Mouse (Mus musculus): ENCODE data around the gene Ephx1.
A peak's percentile ranks its signal among the peaks of the same experiment; 100 is the strongest.
"Not testable (repeated sequence)": the region's sequence is repeated elsewhere in the genome, so short reads cannot be mapped to it uniquely, and the experiment has no call there.

Ephx1 gene

DNA sequence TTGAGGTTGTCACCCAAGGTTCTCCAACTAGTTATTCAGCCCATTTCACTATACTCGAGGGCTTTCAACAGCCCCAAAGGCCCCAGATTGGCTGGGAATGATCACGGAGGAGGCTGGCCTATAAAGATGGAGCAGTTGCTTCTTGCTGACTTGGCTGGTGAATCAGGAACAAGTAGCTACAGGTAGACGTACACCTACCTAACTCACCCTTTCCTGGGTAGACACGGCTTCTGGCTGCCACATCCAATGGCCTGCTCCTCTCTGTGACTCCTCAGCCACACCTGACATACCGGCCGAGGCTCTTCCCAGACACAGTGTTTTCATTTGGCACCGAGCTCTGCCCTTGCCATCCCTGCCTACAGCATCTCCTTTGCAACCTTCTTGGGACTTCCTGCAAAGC is 53.4 kb downstream of the Ephx1 start:
- no peak for DNase-seq

DNA sequence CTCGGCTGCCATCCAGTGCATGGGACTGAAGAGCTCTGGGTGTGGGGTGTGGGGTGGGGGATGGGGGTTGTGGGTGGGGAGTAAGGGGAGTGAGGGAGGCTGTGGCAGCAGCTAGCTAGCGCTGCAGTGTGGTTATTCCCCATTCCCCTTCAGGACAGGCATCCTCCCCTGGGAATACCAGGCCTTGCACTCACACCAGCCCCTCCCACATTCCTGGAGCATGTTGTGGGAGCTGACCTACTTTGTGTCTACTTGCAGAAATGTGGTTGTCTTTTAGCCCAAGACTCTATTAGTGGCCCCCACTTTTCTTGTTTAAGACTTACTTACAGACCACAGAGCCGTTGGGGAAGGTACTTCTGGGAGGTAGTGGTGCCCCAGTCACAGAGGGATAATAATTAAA is 54.2 kb downstream of the Ephx1 start:
- peak; percentile 70 for DNase-seq

DNA sequence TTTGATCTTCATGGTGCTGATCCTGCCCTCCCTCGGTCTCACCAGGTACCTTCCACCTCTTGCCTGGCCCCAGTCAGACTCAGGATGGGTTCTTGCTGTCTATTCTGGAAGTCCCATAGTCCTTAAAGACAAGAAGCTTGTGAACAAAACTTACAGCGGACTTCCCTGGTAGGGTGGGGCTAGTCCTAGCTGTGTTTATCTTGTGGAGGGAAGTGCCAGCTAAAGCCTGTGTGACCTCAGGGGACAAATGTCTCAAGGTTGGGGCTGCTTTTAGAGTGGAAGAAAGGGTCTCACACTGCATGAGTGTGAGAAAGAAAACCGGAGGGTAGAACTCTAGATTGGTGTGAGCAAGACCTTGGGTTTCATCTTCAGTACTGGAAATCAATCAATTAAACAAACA is 54.9 kb downstream of the Ephx1 start:
- no peak for DNase-seq

DNA sequence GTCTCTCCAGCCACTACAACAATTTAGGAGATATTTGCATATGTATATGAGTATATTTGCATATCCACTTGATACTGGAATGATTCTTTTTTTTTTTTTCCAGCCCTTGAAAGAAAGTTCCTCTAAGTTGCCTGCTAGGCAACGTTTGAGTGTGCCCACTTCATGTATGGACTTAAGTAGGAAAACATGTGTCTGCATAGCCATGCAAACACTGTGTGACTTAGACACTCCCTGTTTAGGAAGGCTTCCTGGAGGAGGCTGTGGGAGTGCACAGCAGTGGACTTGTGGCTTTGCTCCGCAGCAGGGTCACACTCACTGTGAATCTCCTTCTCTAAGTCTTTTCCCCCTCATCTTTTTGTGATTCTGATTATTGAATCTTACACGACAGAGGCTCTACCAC is 61.9 kb downstream of the Ephx1 start:
- DNase-seq = no peak

DNA sequence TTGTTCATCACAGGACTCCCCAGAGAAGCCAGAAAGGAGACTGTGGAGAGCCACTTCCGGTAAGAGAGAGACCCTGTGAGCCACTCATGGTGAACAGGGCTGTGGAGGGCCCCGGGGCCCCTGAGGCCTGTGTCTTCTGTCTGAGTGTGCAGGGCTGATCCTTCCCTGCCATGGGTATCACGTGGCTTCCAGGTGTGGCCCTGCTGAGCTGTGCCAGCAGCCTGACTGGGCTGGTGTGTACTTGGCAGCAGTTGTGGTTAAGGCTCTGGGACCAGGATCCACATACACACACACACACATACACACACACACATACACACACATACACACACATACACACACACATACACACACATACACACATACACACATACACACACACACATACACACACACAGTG is 62.7 kb downstream of the Ephx1 start:
- no peak for DNase-seq

DNA sequence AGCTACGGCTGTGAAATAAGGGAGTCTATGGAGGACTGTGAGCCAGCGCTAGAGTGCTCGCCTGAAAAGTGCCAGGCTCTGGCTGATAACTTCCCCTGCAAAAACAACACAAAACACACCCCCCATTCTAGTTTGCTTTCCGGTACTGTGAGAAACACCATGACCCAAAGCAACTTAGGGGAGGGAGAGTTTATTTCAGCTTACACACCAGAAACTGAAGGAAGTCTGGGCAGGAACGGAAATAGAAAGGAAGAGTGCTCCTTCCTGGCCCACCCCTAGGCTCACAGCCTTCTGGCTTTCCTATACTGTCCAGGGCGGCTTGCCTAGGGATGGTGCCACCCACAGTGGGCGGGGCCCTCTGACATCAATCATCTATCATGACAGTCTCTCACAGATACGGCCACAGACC is 63.7 kb downstream of the Ephx1 start:
- DNase-seq = peak; percentile 76

DNA sequence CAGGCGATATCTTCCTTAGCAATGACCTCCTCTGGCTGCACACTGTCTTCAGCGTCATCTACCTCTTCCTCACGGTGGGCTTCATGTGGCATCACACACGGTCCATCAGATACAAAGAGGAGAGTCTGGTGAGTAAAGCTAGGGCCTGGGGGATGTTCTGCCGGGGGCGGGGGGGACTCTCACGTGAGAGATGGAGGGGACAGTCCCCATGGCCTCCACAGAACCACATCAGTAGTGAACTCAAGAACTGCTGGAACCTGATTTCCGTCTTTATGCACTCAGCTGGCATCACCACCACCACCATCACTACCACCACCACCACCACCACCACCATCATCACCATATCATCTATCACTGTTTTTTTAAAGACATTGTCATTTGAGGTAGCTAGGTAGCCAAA is 64.3 kb downstream of the Ephx1 start:
- no peak for DNase-seq

DNA sequence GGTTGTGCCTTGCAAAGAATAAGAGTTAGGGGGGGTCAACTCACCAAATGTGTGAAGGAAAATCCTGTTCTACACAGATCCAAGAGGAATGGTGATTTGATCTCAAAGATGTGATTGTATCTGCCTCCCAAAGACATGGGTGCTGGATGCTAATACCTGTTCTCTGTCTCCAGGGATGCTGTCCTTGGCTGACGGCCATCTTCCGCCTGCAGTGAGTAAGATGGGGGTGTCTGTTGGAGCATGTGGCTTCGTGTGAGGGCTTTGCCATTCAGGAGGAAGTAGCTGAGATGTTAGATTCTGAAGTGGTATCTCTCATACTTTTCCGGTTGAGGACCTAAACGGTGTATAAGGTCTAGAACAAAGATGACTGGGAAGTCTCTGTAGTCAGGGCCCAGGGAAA is 67.9 kb downstream of the Ephx1 start:
- no peak for DNase-seq

DNA sequence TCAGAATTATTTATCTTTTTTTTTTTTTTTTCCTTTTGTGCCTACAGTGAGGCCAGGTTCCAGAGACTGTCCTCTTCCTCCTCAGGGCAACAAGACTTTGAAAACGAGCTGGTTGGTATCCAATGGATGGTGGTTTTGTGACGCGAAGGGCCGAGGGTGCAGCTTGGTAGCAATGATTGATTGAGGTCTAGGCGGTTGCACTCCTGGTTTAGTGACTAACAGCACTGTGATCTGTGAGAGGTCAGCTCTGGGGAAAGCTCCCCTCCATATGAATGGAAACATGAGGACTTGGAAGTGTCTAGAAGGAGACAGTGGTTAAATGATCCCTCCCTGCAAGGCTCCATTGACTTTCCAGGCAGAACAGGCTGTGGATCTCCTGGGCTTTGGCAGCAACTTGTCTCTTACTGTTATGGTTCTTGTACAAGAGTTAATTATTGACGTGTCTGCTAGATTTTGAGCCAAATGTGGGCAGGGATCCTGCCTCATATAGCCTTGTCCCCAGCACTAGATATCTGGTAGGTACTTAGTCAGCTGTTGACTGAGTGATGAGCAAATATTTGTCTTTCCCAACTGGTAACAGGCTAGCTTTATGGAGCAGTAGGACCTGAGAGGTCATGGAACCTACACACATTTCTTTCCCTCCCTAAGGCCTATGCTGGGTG is 68.5 kb downstream of the Ephx1 start:
- no peak for DNase-seq

DNA sequence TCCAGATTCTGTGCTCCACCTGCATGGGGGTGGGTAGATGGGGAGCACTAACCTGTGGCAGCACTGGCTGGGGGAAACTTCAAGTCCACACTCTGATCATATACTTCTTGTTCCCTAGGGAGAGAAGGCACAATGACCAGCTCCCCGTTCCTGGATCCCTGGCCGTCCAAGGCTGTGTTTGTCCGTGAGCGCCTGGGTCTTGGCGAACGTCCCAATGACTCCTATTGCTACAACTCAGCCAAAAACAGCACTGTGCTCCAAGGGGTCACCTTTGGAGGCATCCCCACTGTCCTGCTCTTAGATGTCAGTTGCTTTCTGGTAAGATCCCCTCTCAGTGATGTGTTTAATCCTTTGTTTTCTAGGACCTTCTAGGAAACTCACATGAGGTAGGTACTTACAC is 74.3 kb downstream of the Ephx1 start:
- DNase-seq = peak; percentile 38

DNA sequence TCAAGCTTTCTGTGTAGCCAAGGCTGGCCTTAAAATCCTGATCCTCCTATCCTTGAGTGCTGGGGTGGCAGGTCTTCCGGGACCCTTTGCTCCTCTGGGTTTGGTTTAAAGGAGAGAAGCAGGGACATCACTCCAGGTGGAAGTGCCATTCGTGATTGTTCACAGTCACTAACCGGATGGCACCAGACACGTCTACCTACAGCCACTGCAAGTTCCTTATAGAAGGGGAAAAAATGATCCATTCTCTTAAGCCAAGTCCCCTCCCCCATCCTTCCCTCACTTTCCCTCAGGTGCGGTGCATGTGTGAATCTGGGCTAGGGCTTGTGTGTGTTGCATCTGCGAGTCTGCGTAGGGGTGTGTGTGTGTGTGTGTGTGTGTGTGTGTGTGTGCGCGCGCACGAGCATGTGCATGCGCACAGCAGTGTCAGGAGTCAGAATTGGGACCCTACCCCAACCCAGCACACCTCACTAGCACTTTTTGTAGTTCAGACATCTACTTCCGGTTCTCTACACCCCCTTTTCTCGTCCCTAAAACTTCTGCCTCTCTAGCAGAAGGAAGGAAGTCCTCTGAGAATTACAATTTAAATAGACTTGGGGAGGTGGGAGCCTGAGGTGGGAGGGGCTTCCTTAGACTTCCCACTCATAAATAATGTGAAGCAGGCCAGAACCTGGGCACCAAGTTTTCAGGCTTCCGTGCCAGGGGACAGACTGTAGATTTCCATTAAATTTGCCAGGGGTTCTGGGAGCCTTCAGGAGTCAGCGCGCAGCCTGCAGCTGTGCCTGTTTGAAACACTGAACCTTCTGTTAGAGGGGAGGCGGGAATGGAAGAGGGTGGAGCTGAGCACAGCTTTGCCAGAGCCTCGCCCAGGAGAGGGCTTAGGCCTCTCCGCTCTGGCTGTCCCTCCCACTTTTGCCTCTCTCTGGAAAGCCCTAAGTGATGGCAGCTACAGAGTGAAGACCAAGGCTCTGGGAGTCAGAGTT is 75.4 kb downstream of the Ephx1 start:
- DNase-seq = peak; percentile 71

DNA sequence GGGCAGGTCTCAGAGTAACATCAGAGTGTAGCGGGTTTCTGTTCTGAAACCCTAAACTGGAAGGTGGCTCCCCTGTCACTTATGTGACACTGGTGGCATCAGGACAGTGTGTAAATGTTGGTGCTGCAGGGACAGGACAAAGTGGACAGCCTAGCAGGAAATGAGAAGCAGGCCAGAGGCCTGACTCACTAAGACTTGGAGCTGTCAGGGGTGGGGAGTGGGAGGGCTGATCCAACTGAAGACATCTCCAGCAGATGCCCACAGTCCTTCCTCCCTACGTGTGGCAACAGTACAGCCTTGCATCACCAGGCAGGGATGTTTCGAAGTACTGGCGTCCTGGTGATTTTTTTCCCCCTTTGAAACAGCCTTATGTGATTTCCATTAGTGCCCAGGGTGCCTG is 76.2 kb downstream of the Ephx1 start:
- peak; percentile 21 for DNase-seq

DNA sequence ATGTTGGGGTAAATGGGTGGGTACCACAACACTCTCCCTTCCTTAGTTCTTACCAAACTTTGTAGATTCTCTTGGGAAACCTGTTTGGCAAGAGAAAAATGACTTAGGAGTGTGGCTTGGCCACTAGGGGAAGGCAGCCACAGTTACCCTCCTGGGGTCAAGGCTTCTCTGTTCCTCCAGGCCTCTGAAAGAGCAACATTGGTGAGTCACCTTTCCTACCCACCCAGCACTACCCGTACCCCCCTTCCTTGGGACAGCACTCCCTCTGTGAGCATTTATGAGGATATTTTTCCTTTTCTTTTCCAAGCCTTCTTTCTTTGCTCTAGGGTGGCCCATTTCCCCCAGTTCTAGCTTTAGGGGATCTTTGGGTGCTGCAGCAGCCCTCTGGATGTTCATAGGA is 76.8 kb downstream of the Ephx1 start:
- DNase-seq = no peak

DNA sequence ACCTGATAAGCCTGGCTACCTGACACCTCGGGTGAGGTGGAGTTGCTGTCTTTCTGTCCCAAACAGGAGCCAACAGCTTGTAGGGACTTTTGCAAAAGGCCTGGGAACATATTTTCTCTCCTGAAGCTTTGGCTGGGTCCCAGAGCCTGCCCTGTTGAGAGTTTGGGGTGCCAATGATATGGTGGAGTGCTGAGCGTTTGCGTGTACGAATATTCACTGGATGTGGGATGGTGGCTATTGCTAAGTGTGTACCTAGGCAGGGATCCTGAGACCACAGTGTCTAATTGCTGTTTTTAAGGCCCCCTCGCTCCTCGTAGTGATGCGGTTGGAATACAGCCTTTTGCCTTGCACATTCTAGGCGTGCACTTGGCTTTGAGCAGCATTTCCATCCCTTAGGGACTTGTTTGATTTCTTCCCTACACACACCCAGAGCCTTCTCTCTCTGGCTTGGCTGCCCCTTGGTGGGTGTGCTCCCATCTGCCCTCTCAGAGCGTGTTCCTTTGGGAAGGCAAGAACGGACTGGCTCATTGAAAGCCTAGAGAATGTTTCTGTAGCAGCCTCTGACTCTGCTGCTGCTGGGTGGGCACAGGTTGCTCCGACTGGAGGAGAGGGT is 77.6 kb downstream of the Ephx1 start:
- DNase-seq = peak; percentile 25

DNA sequence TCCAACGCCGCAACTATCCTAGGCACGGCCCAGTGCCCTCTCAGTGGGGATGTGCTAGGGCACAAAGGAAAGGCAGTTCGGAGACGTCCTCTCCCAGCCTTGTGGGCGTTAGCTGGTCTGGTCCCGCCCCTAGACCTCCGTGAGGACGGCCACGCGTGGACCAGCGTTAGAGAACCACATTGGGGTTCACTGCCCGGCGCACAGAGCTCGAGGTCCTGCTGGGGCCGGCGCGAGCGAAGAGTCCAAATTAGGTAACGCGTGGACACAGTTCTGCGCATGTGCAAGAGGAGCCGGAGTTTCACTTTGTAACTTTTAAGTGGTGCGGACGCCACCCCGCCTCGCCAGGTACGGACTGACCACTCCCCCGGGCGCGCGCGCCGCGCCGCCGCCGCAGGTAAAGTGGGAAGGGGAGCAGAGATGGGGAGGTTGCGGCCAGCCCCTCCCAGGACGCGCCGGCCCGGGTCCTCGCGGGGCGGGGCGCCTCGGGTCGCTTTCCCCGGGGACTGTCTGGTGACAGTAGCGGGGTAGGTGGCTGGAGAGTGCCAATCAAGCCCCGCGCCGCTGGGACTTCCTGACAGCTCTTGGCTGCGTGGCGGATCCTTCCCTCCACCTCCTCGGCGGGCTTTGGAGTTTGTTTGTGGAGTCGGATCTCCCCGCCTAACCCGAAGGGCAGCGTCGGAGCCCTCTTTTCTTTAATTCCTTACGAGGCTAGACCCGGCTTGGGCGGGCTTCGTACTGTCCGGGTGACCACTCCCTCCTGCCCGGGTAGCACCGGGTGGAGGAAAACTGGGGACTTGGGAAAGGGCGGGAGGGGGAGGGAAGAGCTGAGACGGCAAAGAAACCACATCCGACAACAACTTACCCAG is 78.3 kb downstream of the Ephx1 start, which contains the start of gene Tmem63a:
Gene Tmem63a (plus strand): TSS at position 179 of the 866 bp plus-strand sequence.
- peak; percentile 89 for DNase-seq

DNA sequence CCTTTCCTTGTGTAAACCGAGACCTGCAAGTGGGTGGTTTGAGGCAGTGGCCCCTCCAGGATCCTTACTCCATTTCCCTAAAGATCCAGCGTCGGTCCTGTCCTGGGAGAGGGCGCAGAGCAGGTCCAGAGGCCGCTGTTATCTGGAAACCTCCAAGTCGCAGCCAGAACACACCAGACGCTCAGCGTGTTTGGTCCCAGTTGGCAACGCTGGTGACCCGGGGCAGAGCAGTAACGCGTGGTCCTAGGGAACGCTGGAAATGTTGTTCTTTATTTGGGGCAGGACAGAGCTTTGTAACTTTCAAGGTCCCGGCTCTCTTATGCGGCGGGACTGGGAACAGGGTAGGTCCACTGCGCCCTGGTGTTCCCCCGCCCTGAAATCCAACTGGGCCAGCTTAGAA is 79.0 kb downstream of the Ephx1 start:
- no peak for DNase-seq

DNA sequence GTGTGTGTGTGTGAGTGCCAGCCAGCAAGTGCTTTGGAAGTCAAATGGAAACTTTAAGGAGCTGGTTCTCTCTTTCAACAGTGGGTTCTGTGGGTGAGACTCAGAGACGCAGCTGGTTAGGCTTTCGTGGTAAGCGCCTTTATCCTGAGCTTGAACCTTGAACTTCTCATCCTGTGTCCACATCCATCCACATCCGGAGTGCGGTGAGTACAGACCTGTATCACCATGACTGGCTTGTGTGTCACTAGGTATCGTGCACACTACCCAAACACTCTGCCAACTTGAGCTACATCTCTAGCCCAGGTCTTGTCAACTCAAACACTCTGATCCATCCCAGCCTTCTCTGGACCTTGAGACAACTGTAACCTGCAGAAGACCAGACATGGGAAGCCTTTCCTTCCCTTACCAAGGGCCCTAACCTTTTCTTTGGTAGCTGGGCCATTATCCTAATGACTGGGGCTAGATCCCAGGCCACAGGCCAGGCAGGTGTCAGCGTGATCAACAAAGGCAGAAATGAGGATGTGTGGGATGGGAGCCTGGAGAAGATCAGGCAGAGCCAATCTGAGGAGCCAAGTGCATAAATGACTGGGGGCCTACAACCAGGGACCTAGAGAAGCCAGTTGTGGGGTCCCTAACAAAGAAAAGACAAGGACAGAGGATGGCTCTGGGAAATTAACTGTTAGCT is 79.8 kb downstream of the Ephx1 start:
- DNase-seq = no peak

DNA sequence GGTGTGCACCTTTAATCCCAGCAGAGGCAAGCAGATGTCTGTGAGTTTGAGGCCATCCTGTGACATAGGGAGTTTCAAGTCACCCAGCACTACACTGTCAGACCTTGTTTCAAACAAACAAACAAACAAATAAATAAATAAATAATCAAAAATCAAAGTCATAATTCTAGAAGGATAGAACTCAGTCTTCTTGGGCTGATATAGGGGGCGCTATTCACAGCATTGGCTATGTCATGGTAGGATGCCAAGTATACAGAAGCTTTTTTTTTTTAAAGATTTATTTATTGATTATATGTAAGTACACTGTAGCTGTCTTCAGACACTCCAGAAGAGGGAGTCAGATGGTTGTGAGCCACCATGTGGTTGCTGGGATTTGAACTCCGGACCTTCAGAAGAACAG is 81.9 kb downstream of the Ephx1 start:
- DNase-seq = not testable (repeated sequence)

DNA sequence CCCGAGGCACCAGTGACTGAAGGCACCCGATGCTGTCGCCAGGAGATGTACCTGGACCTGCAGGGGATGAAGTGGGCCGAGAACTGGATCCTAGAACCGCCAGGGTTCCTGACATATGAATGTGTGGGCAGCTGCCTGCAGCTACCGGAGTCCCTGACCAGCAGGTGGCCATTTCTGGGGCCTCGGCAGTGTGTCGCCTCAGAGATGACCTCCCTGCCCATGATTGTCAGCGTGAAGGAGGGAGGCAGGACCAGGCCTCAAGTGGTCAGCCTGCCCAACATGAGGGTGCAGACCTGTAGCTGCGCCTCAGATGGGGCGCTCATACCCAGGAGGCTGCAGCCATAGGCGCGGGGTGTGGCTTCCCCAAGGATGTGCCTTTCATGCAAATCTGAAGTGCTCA is 83.1 kb downstream of the Ephx1 start:
- DNase-seq = not testable (repeated sequence)

DNA sequence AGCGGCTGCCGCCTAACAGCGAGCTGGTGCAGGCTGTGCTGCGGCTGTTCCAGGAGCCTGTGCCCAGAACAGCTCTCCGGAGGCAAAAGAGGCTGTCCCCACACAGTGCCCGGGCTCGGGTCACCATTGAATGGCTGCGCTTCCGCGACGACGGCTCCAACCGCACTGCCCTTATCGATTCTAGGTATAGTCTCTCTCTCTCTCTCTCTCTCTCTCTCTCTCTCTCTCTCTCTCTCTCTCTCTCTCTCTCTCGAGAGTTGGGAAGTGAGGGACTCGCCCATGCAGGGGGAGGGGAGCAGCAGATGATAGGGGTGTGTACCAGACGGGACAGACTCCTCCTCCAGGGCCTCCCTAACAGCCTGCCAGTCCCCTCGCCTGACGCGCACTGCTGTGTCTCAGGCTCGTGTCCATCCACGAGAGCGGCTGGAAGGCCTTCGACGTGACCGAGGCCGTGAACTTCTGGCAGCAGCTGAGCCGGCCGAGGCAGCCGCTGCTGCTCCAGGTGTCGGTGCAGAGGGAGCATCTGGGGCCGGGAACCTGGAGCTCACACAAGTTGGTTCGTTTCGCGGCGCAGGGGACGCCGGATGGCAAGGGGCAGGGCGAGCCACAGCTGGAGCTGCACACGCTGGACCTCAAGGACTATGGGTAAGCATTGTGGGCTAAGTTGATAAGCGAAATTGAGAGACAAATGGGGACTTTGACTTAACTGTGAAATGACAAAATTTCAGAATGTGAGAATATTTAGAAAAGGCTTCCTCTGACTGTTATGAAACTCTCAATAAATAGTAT is 83.9 kb downstream of the Ephx1 start:
- peak; percentile 64 for DNase-seq

Measured in kidney, postnatal 10 days (tissue).